8 mouse cellular contexts compared by ENCODE assay signal in genomic region chr10:78351564-78351886, GRCm38 (mm10). TPM values are rescaled to one million over a fixed set of nuclear protein-coding genes. Genes with fewer than 3 reads are reported as not detected.
DNase-seq lines count a peak whose midpoint lies in the region; ATAC-seq and TF ChIP-seq lines count a peak whose summit lies in the region.

No protein-coding gene starts in this region.

- peak overlapping the region; percentile 89 for H3K4me2 ChIP-seq in heart, embryonic 15.5 days
- H3K4me2 ChIP-seq in limb, embryonic 13.5 days (replicated peaks) = peak overlapping the region; percentile 83

- H3K36me3 ChIP-seq in C2C12 (ENCODE audit: control insufficient read depth, insufficient read depth) = no peaks in the 10 kb centered on the region
- no peaks in the 10 kb centered on the region for H3K36me3 ChIP-seq in heart, embryonic 15.5 days
- peaks cover 4% of the 10 kb centered on the region; the same call in 1 of the 2 replicates for H3K36me3 ChIP-seq in limb, embryonic 13.5 days

- TF ChIP-seq CTCF in C2C12 (IDR thresholded peaks at IDR 0.05; ENCODE audit: control insufficient read depth, insufficient read depth, insufficient read length) = no peak

- intact Hi-C loops in left cerebral cortex, postnatal 4 days (cut with DNase I) = no loop called here

- peaks cover 18% of the 10 kb centered on the region for H3K79me3 ChIP-seq in C2C12 (ENCODE audit: low read depth)

- no peaks in the 10 kb centered on the region for H3K9me3 ChIP-seq in heart, embryonic 15.5 days (replicated peaks)
- H3K9me3 ChIP-seq in limb, embryonic 13.5 days = no peaks in the 10 kb centered on the region

- H3ac ChIP-seq in C2C12 (ENCODE audit: control insufficient read depth, insufficient read length, low read depth) = peak overlapping the region; percentile 93

- H3K4me3 ChIP-seq in C2C12 (ENCODE audit: insufficient read depth, poor library complexity, severe bottlenecking) = peak overlapping the region; percentile 87
- peak overlapping the region; percentile 72 for H3K4me3 ChIP-seq in heart, embryonic 15.5 days
- peak overlapping the region; percentile 86 for H3K4me3 ChIP-seq in limb, embryonic 13.5 days

- peak overlapping the region; percentile 65 for H3K27ac ChIP-seq in heart, embryonic 15.5 days
- peak overlapping the region; percentile 70 for H3K27ac ChIP-seq in limb, embryonic 13.5 days

- H3K9ac ChIP-seq in heart, embryonic 15.5 days = peak overlapping the region; percentile 87
- peak overlapping the region; percentile 95 for H3K9ac ChIP-seq in limb, embryonic 13.5 days

- WGBS in heart, embryonic 15.5 days = 3% methylated on average over 13 of the region's 13 CpGs
- WGBS in limb, embryonic 13.5 days = under 1% methylated on average over 13 of the region's 13 CpGs

- DNase-seq in embryo, embryonic 10.5 days (ENCODE audit: low spot score) = peak; percentile 14
- DNase-seq in embryo, embryonic 10 days (ENCODE audit: low spot score) = no peak
- peak; percentile 53 for DNase-seq in yolk sac, embryonic 10.5 days (ENCODE audit: low spot score)
- no peak for DNase-seq in cerebellum, postnatal 25 days
- no peak for DNase-seq in left cerebral cortex, postnatal 4 days

- peaks cover 52% of the 10 kb centered on the region for H3K79me2 ChIP-seq in C2C12 (ENCODE audit: control insufficient read depth, insufficient read depth)

- ATAC-seq in heart, embryonic 15.5 days (replicated peaks; ENCODE audit: insufficient number of reproducible peaks, insufficient read depth, low FRiP score, low read depth) = no peak
- no peak for ATAC-seq in limb, embryonic 13.5 days (ENCODE audit: low FRiP score, low read depth)

- no peaks in the 10 kb centered on the region for H3K27me3 ChIP-seq in C2C12 (ENCODE audit: control insufficient read depth, insufficient read depth, insufficient read length)
- H3K27me3 ChIP-seq in heart, embryonic 15.5 days = no peaks in the 10 kb centered on the region
- H3K27me3 ChIP-seq in limb, embryonic 13.5 days = peaks cover 5% of the 10 kb centered on the region; the same call in 1 of the 2 replicates

- peaks cover 21% of the 10 kb centered on the region for H3K4me1 ChIP-seq in heart, embryonic 15.5 days (replicated peaks)
- H3K4me1 ChIP-seq in limb, embryonic 13.5 days = peaks cover 33% of the 10 kb centered on the region

TF ChIP-seq in C2C12, 6 proteins besides CTCF, POLR2A, EP300 and RAD21:
- TF ChIP-seq USF1 (IDR thresholded peaks at IDR 0.05; ENCODE audit: low read depth) (no peak), MAX (IDR thresholded peaks at IDR 0.05) (no peak), MYOG (IDR thresholded peaks at IDR 0.05; ENCODE audit: control insufficient read depth, extremely low read depth, insufficient read length) (no peak), CEBPB (IDR thresholded peaks at IDR 0.05; ENCODE audit: low read depth) (no peak), MYOD1 (IDR thresholded peaks at IDR 0.05; ENCODE audit: control insufficient read depth, insufficient read length, low read depth) (no peak), FOSL1 (IDR thresholded peaks at IDR 0.05; ENCODE audit: insufficient read depth, low read length, poor library complexity, severe bottlenecking) (no peak)

RNA-seq across cellular contexts. Expression of gene Agpat3, which starts 0.8 kb away (rescaled TPM):
- polyA plus RNA-seq in C2C12 (2012; fragmentation: generic; extraction: Trizol) = 95.0 TPM
- polyA plus RNA-seq in heart, embryonic 15.5 days (2015; fragmentation: Nextera tagmentation; extraction: Ambion mirVana) = 54.2 and 67.6 TPM in 2 replicates
- polyA plus RNA-seq in limb, embryonic 13.5 days (2015; fragmentation: Nextera tagmentation; extraction: Ambion mirVana) = 52.4 and 54.9 TPM in 2 replicates
- total RNA-seq in left cerebral cortex, postnatal 4 days (2021) = 100 to 1,000 TPM; 169 to 181 TPM

Comparison
In these comparisons a context has a peak if more than half of its experiments do, and no peak if none do; other contexts are left out.
1. DNase-seq: peak in embryo, embryonic 10.5 days (single experiment) and yolk sac, embryonic 10.5 days (single experiment); none in embryo, embryonic 10 days (single experiment), cerebellum, postnatal 25 days (0 of 2) and left cerebral cortex, postnatal 4 days (single experiment).
2. Peak in every context shown above with its lines, with median percentiles within 50 percentile points of each other: H3K4me3 ChIP-seq.